Mouse (Mus musculus) cortical plate, adult 2 months (tissue): ENCODE results near the gene Nalcn.

ENCODE experiments used
- CTCF ChIP-seq: fragments of 200-500 bp; IDR thresholded peaks from 2 replicates; pipeline ENCODE4 v1.5.1; 2011; ENCODE audit warnings: mild to moderate bottlenecking, control low read depth, low read length; ENCODE audit not compliant: insufficient read depth; ENCODE audit errors: extremely low read depth
- POLR2A ChIP-seq: fragments of 200-500 bp; IDR thresholded peaks from 2 replicates; pipeline ENCODE4 v1.6.1; 2011; ENCODE audit warnings: mild to moderate bottlenecking, low read length, control low read depth; ENCODE audit not compliant: insufficient read depth; ENCODE audit errors: extremely low read depth

- TF ChIP-seq POLR2A: no peak
- TF ChIP-seq CTCF: no peak
Measured at GRCm38 (mm10) chr14:123566599-123566998, 60.3 kb downstream of the Nalcn start.
